Mouse (Mus musculus) adrenal gland, adult 18-20 months (tissue): ENCODE measurements around the gene Aff1. TPM values are rescaled to one million over a fixed set of nuclear protein-coding genes. Genes with fewer than 3 reads are reported as not detected.

Experiments
- DNase-seq, 2 experiments: peaks; one replicate each; pipeline ENCODE4 v3.0.0; 2021 to 2022; ENCODE audit warnings: low spot score in 2 of 2
- total RNA-seq, 2 experiments: library from RNA; stranded (reverse); gene quantifications; 1 replicate in 1 of 2; 2 replicates in 1 of 2; pipeline ENCODE4 v1.2.3; 2021

The Aff1 gene
- total RNA-seq, 2 experiments from 2014 or later, result 40.3 to 43.8 TPM

DNA sequence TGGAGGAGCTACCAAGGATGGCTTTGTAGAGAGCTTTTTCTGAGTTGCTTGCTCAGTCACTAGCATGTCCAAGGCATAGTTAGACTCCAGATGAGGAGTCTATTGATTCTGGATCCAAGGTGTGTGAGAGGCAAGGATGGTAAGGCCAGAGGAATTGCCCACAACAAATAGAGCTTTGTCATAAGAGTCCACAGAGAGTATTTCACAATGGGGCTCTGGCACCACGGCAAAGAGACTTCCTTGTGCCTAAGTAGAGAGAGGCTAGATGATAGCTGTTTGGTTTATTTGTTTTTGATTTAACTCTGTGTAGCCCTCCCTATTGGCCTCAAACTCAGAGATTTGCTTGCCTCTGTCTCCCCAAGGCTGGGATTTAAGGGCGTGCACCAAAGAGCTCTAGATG lies 54.9 kb downstream of the Aff1 start:
- no peak for DNase-seq

DNA sequence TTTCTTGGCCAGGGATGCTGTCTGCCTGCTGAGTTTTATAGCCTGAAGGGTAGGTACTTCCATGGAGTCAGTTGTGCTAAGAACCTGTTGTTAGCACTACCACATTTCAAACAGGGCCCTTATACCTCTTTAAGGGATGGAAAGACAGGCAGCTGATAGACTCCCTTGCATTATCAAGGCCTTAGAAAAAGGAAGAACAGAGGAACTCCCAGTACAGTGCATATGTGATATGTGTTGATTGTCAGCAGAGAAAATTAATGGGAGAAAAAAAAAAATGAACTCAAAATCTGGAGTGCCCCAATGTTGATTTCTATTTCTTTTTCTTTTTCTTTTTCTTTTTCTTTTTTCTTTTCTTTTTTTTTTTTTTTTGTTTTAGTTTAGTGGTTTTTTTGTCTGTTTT lies 56.2 kb downstream of the Aff1 start:
- no peak for DNase-seq

- DNase-seq, result no peak
Observed at GRCm38 (mm10) chr5:103749465-103750285, 57.5 kb downstream of the Aff1 start.

GRCm38 (mm10) chr5:103752665-103753510 lies 60.7 kb downstream of the Aff1 start:
- peak; percentile 51 to 61 for DNase-seq

DNA sequence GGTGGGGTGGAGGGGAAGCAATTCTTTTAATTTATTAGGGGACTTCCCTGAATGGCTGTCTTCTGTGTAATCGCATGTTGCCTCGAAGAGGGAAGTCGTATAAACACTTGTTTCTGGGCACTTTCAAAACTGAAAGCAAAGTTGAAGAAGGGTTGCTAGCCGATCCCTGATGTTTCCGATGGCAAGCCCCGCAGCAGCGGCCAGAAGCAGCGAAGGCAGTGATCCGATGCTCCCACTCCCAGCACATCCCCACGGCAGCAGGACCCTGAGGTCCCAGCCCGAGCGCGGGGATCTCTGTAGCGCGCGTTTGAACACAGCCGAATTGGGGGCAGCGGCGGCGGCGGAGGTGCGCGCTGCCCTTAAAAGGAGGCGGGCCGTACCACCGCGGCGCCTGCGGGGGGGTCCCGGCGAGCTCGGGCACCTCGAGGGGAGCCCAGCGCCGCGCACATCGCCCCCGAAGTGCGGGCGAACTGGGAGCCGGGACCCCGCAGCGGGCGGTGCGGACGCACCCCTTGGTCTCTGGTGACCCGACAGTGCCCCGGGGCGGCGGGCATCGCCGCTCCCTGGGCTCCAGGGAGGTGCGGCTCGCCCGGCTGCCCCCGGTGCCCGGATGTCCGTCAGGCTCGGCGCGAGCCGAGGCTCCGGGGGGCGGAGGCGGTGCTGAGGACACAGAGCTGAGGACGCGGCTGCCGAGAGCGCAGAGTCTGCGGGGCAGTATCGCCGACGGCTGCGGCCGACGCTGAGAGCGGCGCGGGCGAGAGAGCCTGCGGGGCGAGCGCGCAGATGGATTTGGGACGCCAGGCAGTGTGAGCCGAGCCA lies 61.5 kb downstream of the Aff1 start:
- peak; percentile 90 to 94 for DNase-seq

DNA sequence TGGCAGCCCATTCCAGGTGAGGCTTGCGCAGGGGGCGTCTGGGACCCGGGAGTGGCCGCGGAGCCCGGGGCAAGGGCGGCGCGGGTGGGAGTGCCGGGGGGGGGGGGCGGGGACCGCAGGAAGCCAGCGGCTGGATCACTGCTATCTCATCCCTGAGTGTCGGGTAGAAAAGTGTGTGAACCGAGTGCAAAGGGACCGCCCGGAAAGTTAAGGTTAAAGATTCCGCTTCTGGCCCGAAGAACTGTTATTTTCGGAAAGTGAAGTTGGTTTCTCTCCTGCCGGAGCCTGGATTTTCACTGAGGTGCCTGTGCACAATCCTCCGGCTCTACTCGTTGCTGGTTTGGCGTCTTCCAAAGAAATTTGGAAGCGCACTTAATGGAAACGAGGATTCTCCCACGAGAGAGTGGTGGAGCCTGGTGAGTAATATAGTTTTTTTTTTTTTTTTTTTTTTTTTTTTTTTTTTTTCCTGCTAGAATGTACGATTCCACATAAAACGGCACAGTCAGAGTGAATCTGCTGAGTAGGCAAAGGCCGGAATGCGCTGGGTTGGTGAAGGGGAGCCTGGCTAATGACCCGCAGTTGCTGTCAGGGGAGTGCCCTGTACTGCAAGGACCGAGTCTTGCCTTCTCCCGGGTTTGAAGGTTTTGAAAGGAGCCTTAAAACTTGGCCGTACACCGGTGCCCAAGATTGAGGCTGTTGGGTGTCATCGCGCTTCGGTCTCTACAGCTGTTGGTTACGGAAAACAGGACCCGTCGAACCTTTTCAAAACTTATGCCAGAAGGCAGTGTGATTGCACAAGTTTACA lies 62.4 kb downstream of the Aff1 start:
- DNase-seq, result peak; percentile 35 to 50

GRCm38 (mm10) chr5:103755135-103755487 lies 62.9 kb downstream of the Aff1 start:
- DNase-seq, result no peak

DNA sequence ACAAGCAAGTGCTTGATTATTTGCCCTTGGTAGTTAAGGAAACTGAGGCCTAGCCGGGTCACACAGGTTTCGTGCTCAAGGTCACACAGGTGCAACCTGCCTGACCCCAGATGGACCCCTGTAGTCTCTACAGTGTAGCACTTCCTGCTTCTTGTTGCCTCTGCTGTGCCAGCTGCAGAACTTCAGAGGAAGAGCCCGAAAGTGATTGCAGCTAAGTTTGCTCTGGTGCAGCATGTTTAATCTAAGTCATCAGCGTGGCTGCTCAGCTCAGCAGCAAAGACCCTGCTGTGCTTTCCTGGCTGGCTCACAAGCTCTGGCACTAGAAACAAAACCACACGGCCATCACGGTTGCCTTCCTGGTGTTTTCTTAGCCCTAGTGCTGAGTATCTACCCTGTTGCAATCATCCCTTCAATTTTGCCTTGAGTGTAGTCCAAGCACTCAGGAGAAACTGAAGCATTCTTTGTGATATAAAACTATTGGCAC lies 64.1 kb downstream of the Aff1 start:
- DNase-seq, result no peak

DNA sequence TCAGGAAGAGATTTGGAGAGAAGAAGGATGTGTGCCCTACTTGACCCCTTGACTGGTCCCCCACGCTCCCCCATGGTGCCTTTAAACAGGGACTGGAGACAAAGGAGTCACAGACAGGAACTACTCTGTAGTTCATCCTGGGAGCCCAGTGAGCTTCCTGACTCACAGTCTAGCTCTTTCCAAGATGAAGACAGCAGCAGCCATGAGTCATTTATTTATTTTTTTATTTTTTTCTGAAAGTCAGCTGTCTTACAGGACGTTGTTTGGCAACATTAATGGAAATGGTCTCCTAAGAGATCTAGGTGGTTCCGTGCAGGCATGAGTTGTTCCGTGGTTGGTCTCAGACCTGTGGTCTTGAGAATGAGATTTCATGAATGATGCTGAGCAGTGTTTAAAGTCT lies 66.3 kb downstream of the Aff1 start:
- no peak for DNase-seq

DNA sequence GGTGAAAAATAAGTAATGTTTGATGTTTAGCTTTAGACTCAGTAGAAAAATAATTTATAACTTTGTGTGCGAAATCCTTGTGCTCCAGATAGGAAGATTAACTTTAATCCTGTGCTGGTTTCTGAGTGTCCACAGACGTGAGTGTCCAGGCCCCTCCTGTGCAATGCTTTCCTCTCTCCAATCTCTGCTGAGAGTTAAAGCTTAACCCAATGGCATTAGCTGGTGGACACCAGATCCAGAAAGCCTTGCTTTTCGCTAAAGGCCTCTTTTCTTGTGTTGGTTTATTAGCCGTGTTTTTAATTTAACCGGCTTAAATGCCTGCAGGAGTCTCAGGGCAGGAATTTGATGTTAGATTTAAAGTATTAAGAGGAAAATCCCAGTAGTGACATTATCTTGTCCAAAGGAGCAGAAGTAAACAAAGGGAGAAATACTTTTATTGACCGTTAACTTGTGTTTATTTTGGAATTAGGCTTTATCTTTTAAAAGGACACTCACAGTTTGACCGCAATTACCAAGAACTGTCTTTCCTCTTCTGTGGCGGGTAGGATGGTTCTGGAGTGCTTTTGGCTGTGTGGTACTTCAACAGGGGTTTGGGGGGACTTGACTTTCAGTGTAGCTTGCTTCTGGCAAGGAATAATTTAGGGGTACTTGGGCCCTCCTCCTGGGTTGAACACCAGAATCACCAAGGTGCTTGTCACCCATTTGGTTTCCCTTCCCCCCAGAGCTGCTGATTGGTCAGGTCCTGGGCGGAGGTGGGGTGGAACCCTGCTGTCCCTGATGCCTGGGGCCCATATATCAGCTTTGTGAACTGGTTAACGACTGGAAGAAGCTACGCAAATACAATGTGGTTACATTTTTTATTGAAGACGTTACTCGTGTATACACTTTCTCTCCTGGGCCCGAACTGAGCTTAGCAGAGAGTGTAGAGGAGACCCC lies 67.6 kb downstream of the Aff1 start:
- DNase-seq, result no peak

DNA sequence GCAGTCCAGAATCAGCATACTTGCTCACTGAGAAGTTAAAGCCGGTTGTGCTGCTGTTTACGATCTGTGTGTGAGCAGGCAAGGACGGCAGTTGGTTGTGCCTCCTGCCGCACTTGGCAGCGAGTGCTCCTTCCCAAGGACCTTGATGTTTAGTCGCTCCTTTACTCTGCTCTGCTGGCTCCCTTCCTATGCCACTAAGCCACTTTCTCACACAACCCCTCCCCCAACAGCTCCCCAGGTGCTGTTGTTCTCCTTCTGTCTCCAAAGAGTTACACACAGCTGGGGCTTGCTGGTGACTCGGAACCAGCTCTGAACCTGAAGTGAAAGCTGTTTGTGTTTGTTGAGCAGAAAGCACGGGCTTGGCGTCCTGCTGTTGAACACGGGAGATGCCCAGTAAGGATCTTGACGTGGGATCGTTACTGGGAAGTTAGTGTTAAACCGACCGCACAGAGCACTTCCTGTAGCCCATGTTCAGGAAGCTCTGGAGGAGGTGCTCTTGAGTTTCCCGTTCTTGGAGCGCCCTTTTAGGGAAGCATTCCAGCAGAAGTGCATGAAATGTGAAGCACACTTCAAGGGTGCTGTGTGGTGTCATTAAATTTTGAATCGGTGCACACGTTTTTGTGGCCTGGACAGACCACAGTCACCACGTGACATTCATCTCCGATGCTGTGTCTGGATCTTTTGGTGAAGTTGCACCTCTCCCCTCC lies 68.4 kb downstream of the Aff1 start:
- DNase-seq, result peak in 1 of 2 experiments; percentile 51

DNA sequence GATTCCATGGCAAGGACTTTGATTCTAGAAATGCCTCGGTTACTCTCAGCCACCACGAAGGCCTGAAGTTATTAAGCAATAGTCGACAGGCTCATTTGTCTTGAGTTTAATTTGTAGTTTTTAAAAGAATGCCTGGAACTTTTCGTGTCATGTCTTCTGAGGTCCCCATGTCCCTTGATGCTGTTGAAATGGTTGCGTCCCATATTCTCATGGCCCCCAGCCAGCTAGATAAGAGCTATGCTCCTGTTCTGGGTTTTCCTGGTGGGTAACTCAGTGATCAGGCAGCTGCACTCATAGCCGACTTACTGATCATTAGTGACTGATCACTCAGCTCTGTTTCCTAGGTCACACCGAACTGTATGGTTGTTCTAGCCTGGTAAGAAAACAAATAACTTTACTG lies 69.6 kb downstream of the Aff1 start:
- no peak for DNase-seq

DNA sequence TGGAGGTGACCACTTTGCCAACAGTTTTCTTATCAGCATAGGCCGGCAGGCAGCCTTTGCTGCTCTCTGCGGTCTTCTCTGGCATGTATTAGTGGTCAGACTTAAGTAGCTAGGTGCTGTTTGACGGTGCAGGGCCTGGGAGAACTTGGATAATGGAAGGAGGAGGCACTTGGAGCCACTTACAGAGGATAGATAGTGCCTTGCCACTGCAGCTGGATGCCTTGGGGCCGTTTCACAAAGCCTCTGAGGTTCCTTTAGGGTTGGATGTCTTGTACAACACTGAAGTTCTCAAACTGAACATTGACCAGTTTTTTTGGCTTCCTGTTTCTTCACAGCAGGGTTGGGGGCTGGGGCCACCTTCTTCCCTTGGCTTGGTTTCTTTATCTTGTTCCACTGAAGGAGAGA lies 70.7 kb downstream of the Aff1 start:
- no peak for DNase-seq

- no peak for DNase-seq
Observed at GRCm38 (mm10) chr5:103765356-103765755, 73.2 kb downstream of the Aff1 start.

GRCm38 (mm10) chr5:103765758-103766431 lies 73.7 kb downstream of the Aff1 start:
- no peak for DNase-seq

- DNase-seq, result no peak
Observed at GRCm38 (mm10) chr5:103766432-103766815, 74.2 kb downstream of the Aff1 start.

GRCm38 (mm10) chr5:103768961-103769360 lies 76.8 kb downstream of the Aff1 start:
- no peak for DNase-seq

- no peak for DNase-seq
Observed at GRCm38 (mm10) chr5:103769701-103770100, 77.5 kb downstream of the Aff1 start.
